Comparison of ENCODE assay signal across 23 mouse cellular contexts in the genomic region with DNA sequence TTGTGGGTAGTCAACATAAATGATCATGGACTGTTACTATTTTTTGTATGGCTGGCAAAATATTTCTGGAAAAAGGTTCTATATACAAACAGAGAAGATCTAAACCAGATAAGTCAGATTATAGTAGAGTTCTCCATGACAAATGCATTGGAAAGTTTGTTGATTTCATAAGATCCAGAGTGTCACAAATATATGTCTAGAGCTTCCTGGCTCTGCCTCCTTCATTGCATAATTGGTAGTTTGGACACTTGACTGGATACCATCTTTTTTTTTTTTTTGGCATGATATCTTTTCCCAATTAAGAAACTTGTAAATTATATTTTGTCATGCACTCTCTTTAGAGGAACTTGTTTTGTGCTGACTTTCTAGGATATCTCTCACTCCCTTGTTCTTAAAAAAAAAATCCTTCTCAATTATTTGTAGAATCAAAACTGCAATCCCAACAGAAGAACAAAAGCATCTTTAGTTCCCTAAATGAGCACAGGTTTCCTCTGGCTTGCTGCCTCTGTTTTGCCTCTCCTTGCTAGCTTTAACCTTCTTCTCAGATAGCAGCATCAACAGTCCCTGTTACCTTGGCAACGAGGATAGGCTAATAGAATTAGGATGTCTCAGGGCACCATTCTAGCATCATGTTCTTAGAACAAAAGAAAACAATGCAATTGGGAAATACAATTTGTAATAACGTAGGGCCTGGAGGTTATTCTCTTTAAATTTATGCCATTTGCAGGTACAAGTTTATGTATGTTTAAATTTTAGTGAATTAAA. TPM values are rescaled to one million over a fixed set of nuclear protein-coding genes. Genes with fewer than 3 reads are reported as not detected.
A peak's percentile ranks its signal among the peaks of the same experiment; 100 is the strongest.
DNase-seq lines count a peak whose midpoint lies in the region; ATAC-seq lines count a peak whose summit lies in the region.
"Had no signal": no experiment of that assay in that cellular context is flagged by ENCODE, and none has a peak within 500 bp of the region (broad histone marks: within the 10 kb centered on the region; RNA-seq: fewer than 3 reads in every experiment).

No protein-coding gene starts in this region.

- H3K4me3 ChIP-seq in forebrain, embryonic 14.5 days (ENCODE audit: low read depth, low read length), result no peak overlapping the region
- no peak overlapping the region for H3K4me3 ChIP-seq in forebrain, embryonic 10.5 days
- no peak overlapping the region for H3K4me3 ChIP-seq in embryonic facial prominence, embryonic 14.5 days (ENCODE audit: low read depth, low read length)
- H3K4me3 ChIP-seq in midbrain, embryonic 15.5 days, result no peak overlapping the region
- H3K4me3 ChIP-seq: heart, embryonic 12.5 days; left cerebral cortex, adult 2 months; limb, embryonic 12.5 days; liver, embryonic 13.5 days; lung, embryonic 15.5 days had no signal

- no peaks in the 10 kb centered on the region for H3K36me3 ChIP-seq in forebrain, embryonic 14.5 days (ENCODE audit: control insufficient read depth, insufficient read depth, low read length)
- H3K36me3 ChIP-seq in forebrain, embryonic 10.5 days (replicated peaks), result no peaks in the 10 kb centered on the region
- H3K36me3 ChIP-seq in embryonic facial prominence, embryonic 14.5 days (ENCODE audit: control insufficient read depth, insufficient read depth, low read length), result no peaks in the 10 kb centered on the region
- H3K36me3 ChIP-seq in midbrain, embryonic 15.5 days (replicated peaks), result no peaks in the 10 kb centered on the region
- H3K36me3 ChIP-seq: heart, embryonic 12.5 days; limb, embryonic 12.5 days; liver, embryonic 13.5 days; lung, embryonic 15.5 days had no signal

- no peak overlapping the region for H3K4me2 ChIP-seq in forebrain, embryonic 14.5 days (ENCODE audit: low read length)
- H3K4me2 ChIP-seq in embryonic facial prominence, embryonic 14.5 days (ENCODE audit: low read depth, low read length), result no peak overlapping the region
- no peak overlapping the region for H3K4me2 ChIP-seq in midbrain, embryonic 15.5 days
- H3K4me2 ChIP-seq: heart, embryonic 12.5 days; limb, embryonic 12.5 days; liver, embryonic 13.5 days; lung, embryonic 15.5 days had no signal

- no peaks in the 10 kb centered on the region for H3K27me3 ChIP-seq in forebrain, embryonic 14.5 days (replicated peaks; ENCODE audit: control insufficient read depth, insufficient read depth, low read length)
- H3K27me3 ChIP-seq in forebrain, embryonic 10.5 days (ENCODE audit: poor library complexity, severe bottlenecking), result no peaks in the 10 kb centered on the region
- H3K27me3 ChIP-seq in embryonic facial prominence, embryonic 14.5 days (replicated peaks; ENCODE audit: control insufficient read depth, insufficient read depth, low read length), result no peaks in the 10 kb centered on the region
- H3K27me3 ChIP-seq in midbrain, embryonic 15.5 days (replicated peaks), result no peaks in the 10 kb centered on the region
- H3K27me3 ChIP-seq: heart, embryonic 12.5 days; limb, embryonic 12.5 days; liver, embryonic 13.5 days; lung, embryonic 15.5 days had no signal

- ATAC-seq in forebrain, embryonic 14.5 days, result no peak
- ATAC-seq in embryonic facial prominence, embryonic 14.5 days (ENCODE audit: low read depth), result no peak
- peak; percentile 86; the same call in 1 of the 2 replicates for ATAC-seq in midbrain, embryonic 15.5 days (replicated peaks)
- ATAC-seq: intestine, embryonic 16.5 days had no signal

- H3K9me3 ChIP-seq in forebrain, embryonic 14.5 days (replicated peaks; ENCODE audit: control insufficient read depth, low read length), result no peaks in the 10 kb centered on the region
- H3K9me3 ChIP-seq in forebrain, embryonic 10.5 days, result no peaks in the 10 kb centered on the region
- no peaks in the 10 kb centered on the region for H3K9me3 ChIP-seq in embryonic facial prominence, embryonic 14.5 days (ENCODE audit: control insufficient read depth, low read length)
- no peaks in the 10 kb centered on the region for H3K9me3 ChIP-seq in midbrain, embryonic 15.5 days
- H3K9me3 ChIP-seq: heart, embryonic 12.5 days; limb, embryonic 12.5 days; liver, embryonic 13.5 days; lung, embryonic 15.5 days had no signal

- no peaks in the 10 kb centered on the region for H3K4me1 ChIP-seq in forebrain, embryonic 14.5 days (ENCODE audit: control insufficient read depth, insufficient read depth, low read length)
- H3K4me1 ChIP-seq in forebrain, embryonic 10.5 days, result no peaks in the 10 kb centered on the region
- no peaks in the 10 kb centered on the region for H3K4me1 ChIP-seq in embryonic facial prominence, embryonic 14.5 days (ENCODE audit: control insufficient read depth, insufficient read depth, low read length)
- H3K4me1 ChIP-seq in midbrain, embryonic 15.5 days, result no peaks in the 10 kb centered on the region
- H3K4me1 ChIP-seq: limb, embryonic 12.5 days; liver, embryonic 13.5 days; lung, embryonic 15.5 days had no signal

- no peak overlapping the region for H3K27ac ChIP-seq in forebrain, embryonic 14.5 days (ENCODE audit: low read depth, low read length)
- H3K27ac ChIP-seq in forebrain, embryonic 10.5 days, result no peak overlapping the region
- H3K27ac ChIP-seq in embryonic facial prominence, embryonic 14.5 days (replicated peaks; ENCODE audit: low read depth, low read length), result no peak overlapping the region
- no peak overlapping the region for H3K27ac ChIP-seq in midbrain, embryonic 15.5 days
- H3K27ac ChIP-seq: kidney, postnatal 0 days; left cerebral cortex, adult 2 months; limb, embryonic 12.5 days; liver, embryonic 13.5 days; lung, embryonic 15.5 days had no signal

- DNase-seq in forebrain, embryonic 14.5 days (ENCODE audit: low spot score), result peak; percentile 52
- no peak for DNase-seq in forebrain, embryonic 10.5 days (ENCODE audit: extremely low spot score, low spot score)
- peak; percentile 65 for DNase-seq in MN1 (ENCODE audit: low spot score)
- peak; percentile 17 for DNase-seq in embryonic facial prominence, embryonic 14.5 days (ENCODE audit: low spot score)
- DNase-seq in gastrocnemius, adult 8-10 months (ENCODE audit: low spot score in 2 of 2), result no peak
- DNase-seq in kidney, adult 9 months, result no peak
- DNase-seq: adrenal gland, postnatal 10 days; cerebellum, adult 8-10 months; liver, embryonic 13.5 days; retina, postnatal 1 day; right cerebral cortex, postnatal 4 days; thymus, postnatal 36 days had no signal

- 59% methylated on average over 2 of the region's 2 CpGs for WGBS in forebrain, embryonic 14.5 days
- 68% methylated on average over 2 of the region's 2 CpGs for WGBS in forebrain, embryonic 10.5 days
- WGBS in embryonic facial prominence, embryonic 14.5 days, result 64% methylated on average over 2 of the region's 2 CpGs
- 35% methylated on average over 2 of the region's 2 CpGs for WGBS in midbrain, embryonic 15.5 days

- H3K9ac ChIP-seq in forebrain, embryonic 14.5 days (ENCODE audit: low read length), result no peak overlapping the region
- no peak overlapping the region for H3K9ac ChIP-seq in embryonic facial prominence, embryonic 14.5 days (ENCODE audit: low read depth, low read length)
- no peak overlapping the region for H3K9ac ChIP-seq in midbrain, embryonic 15.5 days
- H3K9ac ChIP-seq: heart, embryonic 12.5 days; limb, embryonic 12.5 days; liver, embryonic 13.5 days; lung, embryonic 15.5 days had no signal

RNA-seq across cellular contexts. Expression of a gene that starts 4.8 kb away (rescaled TPM):
- polyA plus RNA-seq in forebrain, embryonic 14.5 days (2014; fragmentation: Nextera tagmentation; extraction: Ambion mirVana), result not detected in 2 replicates
- polyA plus RNA-seq in forebrain, embryonic 10.5 days (2016; fragmentation: Nextera tagmentation; extraction: Ambion mirVana), result not detected in 2 replicates
- polyA plus RNA-seq in embryonic facial prominence, embryonic 14.5 days (2014; fragmentation: Nextera tagmentation; extraction: Ambion mirVana), result 0.15 TPM in 1 of 2 replicates, not detected in the other
- polyA plus RNA-seq in midbrain, embryonic 15.5 days (2015; fragmentation: Nextera tagmentation; extraction: Ambion mirVana), result not detected in 2 replicates
- total RNA-seq in gastrocnemius, adult 8-10 months (2022), result not detected
- total RNA-seq: adrenal gland, postnatal 10 days; gastrocnemius, postnatal 4 days; heart, postnatal 25 days; layer of hippocampus, adult 8-10 months; left cerebral cortex, adult 2 months had no signal
- polyA plus RNA-seq: heart, embryonic 12.5 days; intestine, embryonic 16.5 days; kidney, postnatal 0 days; limb, embryonic 12.5 days; liver, embryonic 13.5 days; lung, embryonic 15.5 days; testis, adult 2 months had no signal

Comparison
In these comparisons a context has a peak if more than half of its experiments do, and no peak if none do; other contexts are left out.
1. DNase-seq: peak in forebrain, embryonic 14.5 days (single experiment), MN1 (single experiment) and embryonic facial prominence, embryonic 14.5 days (single experiment); none in forebrain, embryonic 10.5 days (single experiment), gastrocnemius, adult 8-10 months (0 of 2) and kidney, adult 9 months (single experiment).